Mouse (Mus musculus): ENCODE measurements at regions not wholly inside any gene's neighbourhood (a gene's known extent, or its start where the extent isn't known, plus 50 kb on each side); places are given as distances from the start of the nearest gene placed in this dataset.

DNA sequence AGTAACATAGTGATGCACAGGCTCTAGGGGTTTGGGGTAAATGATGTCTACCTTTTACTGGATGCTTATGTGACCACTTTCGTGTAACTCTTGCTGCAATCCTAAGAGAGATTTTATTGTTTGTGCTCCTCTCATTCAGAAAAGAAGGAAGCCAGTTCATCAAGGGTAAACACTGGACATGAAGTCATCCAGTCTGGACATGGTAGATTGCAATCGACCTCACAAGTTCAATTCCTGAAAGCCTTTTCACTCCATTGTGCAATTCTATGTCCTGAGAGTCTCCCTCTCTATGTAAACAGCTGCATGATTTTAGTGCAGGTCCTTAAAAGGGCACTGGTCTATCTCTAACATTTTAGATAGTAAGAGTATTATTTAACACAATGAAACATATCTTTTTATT is 73.5 kb upstream of the Gm16223 start:
- WGBS = 75% methylated on average over 2 of the region's 2 CpGs
- H3K4me3 ChIP-seq (ENCODE audit: low read depth, low read length) = no peak overlapping the region
- DNase-seq (ENCODE audit: low spot score) = no peak

DNA sequence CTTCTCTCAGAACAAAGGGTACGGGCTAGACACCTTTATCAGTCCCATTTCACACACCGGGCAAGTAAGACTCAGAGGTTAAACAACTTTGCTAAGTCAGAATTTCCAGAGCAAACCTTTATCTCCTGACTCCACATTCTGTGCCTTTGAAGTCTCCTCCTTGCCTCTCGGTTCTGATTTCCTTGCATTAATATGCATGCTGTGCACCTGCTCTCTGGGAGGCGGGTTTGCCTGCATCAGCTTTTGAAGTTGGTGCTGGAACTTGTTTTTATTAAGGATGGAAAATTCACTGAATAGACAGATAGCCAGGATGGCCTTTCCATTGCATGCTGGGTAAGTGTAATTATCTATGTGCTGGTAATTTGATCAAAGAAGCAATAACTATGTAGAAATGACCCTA is 84.2 kb upstream of the Gm16223 start:
- Histone ChIP-seq H3K27ac (replicated peaks; ENCODE audit: low read depth, low read length) (no peak overlapping the region), H3K9me3 (ENCODE audit: control insufficient read depth, low read length) (no peaks in the 10 kb centered on the region), H3K4me3 (ENCODE audit: low read depth, low read length) (no peak overlapping the region), H3K9ac (ENCODE audit: low read depth, low read length) (no peak overlapping the region), H3K4me2 (ENCODE audit: low read depth, low read length) (no peak overlapping the region), H3K27me3 (replicated peaks; ENCODE audit: control insufficient read depth, insufficient read depth, low read length) (no peaks in the 10 kb centered on the region), H3K4me1 (ENCODE audit: control insufficient read depth, insufficient read depth, low read length) (no peaks in the 10 kb centered on the region), H3K36me3 (ENCODE audit: control insufficient read depth, insufficient read depth, low read length) (no peaks in the 10 kb centered on the region)
- WGBS = 72% methylated on average over 4 of the region's 4 CpGs
- ATAC-seq (ENCODE audit: low read depth) (no peak), DNase-seq (ENCODE audit: low spot score) (no peak)

More for the DNA sequence above, 73.5 kb upstream of the Gm16223 start:
- H3K4me1 ChIP-seq (ENCODE audit: control insufficient read depth, insufficient read depth, low read length) = no peaks in the 10 kb centered on the region
- H3K27ac ChIP-seq (replicated peaks; ENCODE audit: low read depth, low read length) = no peak overlapping the region
- H3K9ac ChIP-seq (ENCODE audit: low read depth, low read length) = no peak overlapping the region
- no peak overlapping the region for H3K4me2 ChIP-seq (ENCODE audit: low read depth, low read length)
- no peaks in the 10 kb centered on the region for H3K27me3 ChIP-seq (replicated peaks; ENCODE audit: control insufficient read depth, insufficient read depth, low read length)
- no peaks in the 10 kb centered on the region for H3K9me3 ChIP-seq (ENCODE audit: control insufficient read depth, low read length)
- H3K36me3 ChIP-seq (ENCODE audit: control insufficient read depth, insufficient read depth, low read length) = no peaks in the 10 kb centered on the region
- no peak for ATAC-seq (ENCODE audit: low read depth)

DNA sequence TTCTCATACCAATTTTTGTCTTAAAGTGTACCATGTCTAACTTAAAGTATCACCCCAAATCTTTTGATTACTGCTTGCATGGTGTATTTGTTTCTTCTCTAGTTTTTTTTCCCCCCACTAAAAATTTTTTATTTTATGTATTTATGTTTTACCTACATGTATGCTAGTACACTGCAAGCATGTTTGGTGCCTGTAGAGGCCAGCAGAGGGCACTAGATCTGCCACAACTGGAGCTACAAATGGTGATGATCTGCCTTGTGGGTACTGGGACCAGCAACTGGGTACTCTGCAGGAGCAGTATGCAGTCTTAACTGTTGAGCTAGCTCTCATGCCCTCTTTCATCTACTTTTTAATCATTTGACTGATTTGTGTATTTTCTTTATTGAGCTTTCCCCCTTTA is 92.2 kb upstream of the Gm16223 start:
- ATAC-seq (ENCODE audit: low read depth) = no peak
- Histone ChIP-seq H3K4me2 (ENCODE audit: low read depth, low read length) (no peak overlapping the region), H3K4me3 (ENCODE audit: low read depth, low read length) (no peak overlapping the region), H3K9me3 (ENCODE audit: control insufficient read depth, low read length) (no peaks in the 10 kb centered on the region), H3K27ac (replicated peaks; ENCODE audit: low read depth, low read length) (no peak overlapping the region), H3K36me3 (ENCODE audit: control insufficient read depth, insufficient read depth, low read length) (no peaks in the 10 kb centered on the region), H3K27me3 (replicated peaks; ENCODE audit: control insufficient read depth, insufficient read depth, low read length) (no peaks in the 10 kb centered on the region), H3K9ac (ENCODE audit: low read depth, low read length) (no peak overlapping the region), H3K4me1 (ENCODE audit: control insufficient read depth, insufficient read depth, low read length) (no peaks in the 10 kb centered on the region)
- DNase-seq (ENCODE audit: low spot score) = no peak

DNA sequence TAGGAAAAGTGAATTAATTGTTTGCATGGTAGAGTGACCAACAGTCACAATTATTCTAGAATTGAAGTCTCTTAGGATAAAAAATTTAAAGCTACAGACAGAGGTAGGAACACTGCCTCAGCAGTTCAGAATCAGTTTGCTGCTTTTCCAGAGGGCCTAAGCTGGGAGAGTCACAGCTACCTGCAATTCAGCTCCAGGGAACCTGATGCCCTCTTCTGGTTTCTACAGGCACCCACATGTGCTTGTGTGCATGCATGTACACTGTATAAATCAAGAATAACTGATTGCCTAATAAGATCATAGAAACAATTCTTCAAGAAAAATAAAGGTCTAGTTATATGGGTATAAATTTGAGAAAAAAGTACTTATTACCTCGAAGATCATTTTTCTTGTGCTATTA is 96.6 kb upstream of the Gm16223 start:
- 61% methylated on average over 1 of the region's 1 CpGs for WGBS
- Histone ChIP-seq H3K4me2 (ENCODE audit: low read depth, low read length) (no peak overlapping the region), H3K4me1 (ENCODE audit: control insufficient read depth, insufficient read depth, low read length) (no peaks in the 10 kb centered on the region), H3K27me3 (replicated peaks; ENCODE audit: control insufficient read depth, insufficient read depth, low read length) (no peaks in the 10 kb centered on the region), H3K36me3 (ENCODE audit: control insufficient read depth, insufficient read depth, low read length) (no peaks in the 10 kb centered on the region), H3K27ac (replicated peaks; ENCODE audit: low read depth, low read length) (no peak overlapping the region), H3K9ac (ENCODE audit: low read depth, low read length) (no peak overlapping the region), H3K4me3 (ENCODE audit: low read depth, low read length) (no peak overlapping the region), H3K9me3 (ENCODE audit: control insufficient read depth, low read length) (no peaks in the 10 kb centered on the region)
- ATAC-seq (ENCODE audit: low read depth) (no peak), DNase-seq (ENCODE audit: low spot score) (peak; percentile 11)

DNA sequence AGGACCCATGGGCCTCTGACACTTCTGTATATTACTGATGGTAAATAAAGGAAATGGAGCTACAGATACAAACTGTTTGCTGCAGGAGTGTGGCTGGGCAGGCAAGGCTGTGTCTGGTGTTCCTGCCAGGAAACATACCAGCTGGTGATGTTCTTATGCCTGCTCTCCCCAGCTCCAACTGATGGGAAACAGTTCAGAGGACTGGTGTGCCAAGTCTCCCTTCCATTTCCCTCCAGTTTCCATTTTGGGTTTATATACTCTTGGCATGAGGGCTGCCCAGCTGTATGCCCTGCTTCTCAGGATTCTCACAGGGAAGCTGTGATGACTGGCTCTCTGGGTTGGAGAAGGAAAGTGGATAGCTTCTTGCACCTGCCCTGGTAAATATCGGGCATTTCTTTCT is 100.8 kb upstream of the Gm16223 start:
- ATAC-seq (ENCODE audit: low read depth) = no peak
- H3K4me2 ChIP-seq (ENCODE audit: low read depth, low read length) = no peak overlapping the region
- 93% methylated on average over 1 of the region's 1 CpGs for WGBS

DNA sequence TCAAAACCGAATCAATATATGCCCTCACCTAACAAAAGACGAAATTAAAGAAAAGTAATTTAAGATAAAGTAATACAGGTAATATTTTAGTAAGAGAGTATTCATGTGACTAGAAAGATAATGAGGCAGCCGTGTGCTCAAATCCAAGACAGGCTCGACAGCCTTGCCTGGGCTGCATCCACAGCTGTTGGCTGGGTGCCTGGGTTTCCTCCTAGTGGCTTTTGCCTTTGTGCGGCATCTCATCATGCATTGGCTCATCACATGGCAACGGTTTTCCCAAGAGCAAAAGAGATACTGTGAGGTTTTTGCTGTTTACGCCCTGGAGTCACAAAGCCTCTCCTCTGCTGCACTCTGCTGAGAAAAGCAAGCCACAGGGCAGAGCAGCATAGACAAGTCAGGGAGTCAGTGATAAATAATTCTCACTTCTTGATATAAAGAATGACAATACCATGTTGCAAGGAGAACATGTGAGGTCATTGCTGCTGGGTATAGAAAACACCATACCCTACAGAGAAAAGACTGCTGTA is 103.1 kb upstream of the Bod1l start:
- Histone ChIP-seq H3K4me1 (ENCODE audit: control insufficient read depth, insufficient read depth, low read length) (no peaks in the 10 kb centered on the region), H3K4me2 (ENCODE audit: low read depth, low read length) (no peak overlapping the region), H3K27me3 (replicated peaks; ENCODE audit: control insufficient read depth, insufficient read depth, low read length) (no peaks in the 10 kb centered on the region), H3K36me3 (ENCODE audit: control insufficient read depth, insufficient read depth, low read length) (no peaks in the 10 kb centered on the region), H3K4me3 (ENCODE audit: low read depth, low read length) (no peak overlapping the region), H3K9ac (ENCODE audit: low read depth, low read length) (no peak overlapping the region), H3K27ac (replicated peaks; ENCODE audit: low read depth, low read length) (no peak overlapping the region), H3K9me3 (ENCODE audit: control insufficient read depth, low read length) (no peaks in the 10 kb centered on the region)
- 72% methylated on average over 7 of the region's 7 CpGs for WGBS
- DNase-seq (ENCODE audit: low spot score) (peak; percentile 31), ATAC-seq (ENCODE audit: low read depth) (0 out of 2 replicates have a peak, but pooled peaks have one; percentile 12)

More for the DNA sequence above, 100.8 kb upstream of the Gm16223 start:
- Histone ChIP-seq H3K9ac (ENCODE audit: low read depth, low read length) (no peak overlapping the region), H3K9me3 (ENCODE audit: control insufficient read depth, low read length) (no peaks in the 10 kb centered on the region), H3K36me3 (ENCODE audit: control insufficient read depth, insufficient read depth, low read length) (no peaks in the 10 kb centered on the region), H3K27me3 (replicated peaks; ENCODE audit: control insufficient read depth, insufficient read depth, low read length) (no peaks in the 10 kb centered on the region), H3K4me1 (ENCODE audit: control insufficient read depth, insufficient read depth, low read length) (no peaks in the 10 kb centered on the region), H3K27ac (replicated peaks; ENCODE audit: low read depth, low read length) (no peak overlapping the region), H3K4me3 (ENCODE audit: low read depth, low read length) (no peak overlapping the region)
- no peak for DNase-seq (ENCODE audit: low spot score)

DNA sequence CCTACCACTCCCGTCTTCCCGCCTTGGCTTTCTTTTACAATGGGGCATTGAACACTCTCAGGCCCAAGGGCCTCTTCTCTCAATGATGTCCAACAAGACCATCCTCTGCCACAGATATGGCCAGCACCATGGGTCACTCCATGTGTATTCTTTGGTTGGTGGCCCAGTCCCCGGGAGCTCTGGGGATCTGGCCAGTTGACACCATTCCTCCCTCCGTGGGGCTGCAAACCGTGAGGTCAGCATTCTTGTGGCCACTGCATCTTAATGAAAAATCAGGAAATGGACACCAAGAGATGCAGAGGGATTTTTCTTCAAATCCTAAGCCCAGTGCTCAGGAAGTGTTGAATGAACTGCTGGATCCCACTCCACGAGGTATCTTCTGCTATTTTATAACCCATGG is 99.3 kb upstream of the Bod1l start:
- H3K4me1 ChIP-seq (ENCODE audit: control insufficient read depth, insufficient read depth, low read length) = no peaks in the 10 kb centered on the region
- H3K36me3 ChIP-seq (ENCODE audit: control insufficient read depth, insufficient read depth, low read length) = no peaks in the 10 kb centered on the region
- no peak for ATAC-seq (ENCODE audit: low read depth)
- no peaks in the 10 kb centered on the region for H3K9me3 ChIP-seq (ENCODE audit: control insufficient read depth, low read length)
- no peak overlapping the region for H3K4me3 ChIP-seq (ENCODE audit: low read depth, low read length)
- WGBS = 84% methylated on average over 6 of the region's 6 CpGs
- DNase-seq (ENCODE audit: low spot score) = no peak
- H3K27ac ChIP-seq (replicated peaks; ENCODE audit: low read depth, low read length) = no peak overlapping the region
- H3K4me2 ChIP-seq (ENCODE audit: low read depth, low read length) = no peak overlapping the region
- no peak overlapping the region for H3K9ac ChIP-seq (ENCODE audit: low read depth, low read length)
- no peaks in the 10 kb centered on the region for H3K27me3 ChIP-seq (replicated peaks; ENCODE audit: control insufficient read depth, insufficient read depth, low read length)

DNA sequence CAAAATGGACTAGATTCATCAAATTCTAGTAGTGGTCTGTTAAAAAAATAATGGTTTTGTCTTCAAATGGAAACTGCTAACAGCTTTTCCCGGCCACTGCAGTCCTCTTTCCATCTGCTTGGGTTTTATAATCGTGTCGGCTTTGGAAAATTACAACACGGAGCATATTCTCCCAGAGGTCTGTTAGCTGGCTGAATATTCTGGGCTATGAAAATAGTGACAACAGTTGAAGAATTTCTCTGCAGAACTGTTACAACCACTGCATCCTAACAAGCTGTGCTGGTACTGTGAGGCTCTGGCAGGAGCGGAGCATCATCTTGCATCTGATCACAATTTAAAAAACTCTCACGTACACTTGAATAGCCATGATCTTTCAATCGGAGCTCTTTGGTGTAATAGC is 98.0 kb upstream of the Bod1l start:
- H3K4me3 ChIP-seq (ENCODE audit: low read depth, low read length) = no peak overlapping the region
- WGBS = 84% methylated on average over 7 of the region's 7 CpGs
- no peak overlapping the region for H3K27ac ChIP-seq (replicated peaks; ENCODE audit: low read depth, low read length)
- H3K36me3 ChIP-seq (ENCODE audit: control insufficient read depth, insufficient read depth, low read length) = no peaks in the 10 kb centered on the region
- H3K9me3 ChIP-seq (ENCODE audit: control insufficient read depth, low read length) = no peaks in the 10 kb centered on the region
- no peaks in the 10 kb centered on the region for H3K4me1 ChIP-seq (ENCODE audit: control insufficient read depth, insufficient read depth, low read length)
- no peak overlapping the region for H3K4me2 ChIP-seq (ENCODE audit: low read depth, low read length)
- ATAC-seq (ENCODE audit: low read depth) (no peak), DNase-seq (ENCODE audit: low spot score) (no peak)
- H3K9ac ChIP-seq (ENCODE audit: low read depth, low read length) = no peak overlapping the region
- H3K27me3 ChIP-seq (replicated peaks; ENCODE audit: control insufficient read depth, insufficient read depth, low read length) = no peaks in the 10 kb centered on the region

DNA sequence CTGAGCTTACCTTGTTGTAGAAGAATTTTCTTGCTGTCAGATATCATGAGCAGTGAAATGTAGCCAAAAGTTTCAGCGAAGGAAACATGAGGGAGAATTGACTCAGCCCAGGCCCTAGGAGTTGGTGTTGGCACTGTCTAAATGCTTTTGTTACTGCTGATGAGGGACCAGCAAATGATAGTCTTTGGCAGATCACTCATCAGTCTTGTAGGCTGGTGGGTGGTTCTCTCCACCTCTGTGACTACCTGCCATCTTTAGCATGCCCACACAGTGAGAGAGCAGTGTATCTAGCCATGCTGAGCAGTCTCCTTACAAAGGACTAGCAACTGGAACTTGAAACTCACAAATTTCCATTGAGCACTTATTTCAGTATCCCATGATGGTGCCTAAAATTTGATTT is 97.1 kb upstream of the Bod1l start:
- DNase-seq (ENCODE audit: low spot score) (no peak), ATAC-seq (ENCODE audit: low read depth) (no peak)
- Histone ChIP-seq H3K27ac (replicated peaks; ENCODE audit: low read depth, low read length) (no peak overlapping the region), H3K4me1 (ENCODE audit: control insufficient read depth, insufficient read depth, low read length) (no peaks in the 10 kb centered on the region), H3K9me3 (ENCODE audit: control insufficient read depth, low read length) (no peaks in the 10 kb centered on the region), H3K4me2 (ENCODE audit: low read depth, low read length) (no peak overlapping the region), H3K27me3 (replicated peaks; ENCODE audit: control insufficient read depth, insufficient read depth, low read length) (no peaks in the 10 kb centered on the region), H3K9ac (ENCODE audit: low read depth, low read length) (no peak overlapping the region), H3K4me3 (ENCODE audit: low read depth, low read length) (no peak overlapping the region), H3K36me3 (ENCODE audit: control insufficient read depth, insufficient read depth, low read length) (no peaks in the 10 kb centered on the region)
- WGBS = 91% methylated on average over 1 of the region's 1 CpGs
